Mouse (Mus musculus) ES-Bruce4 (cell line): ENCODE data around the gene Scarf2. TPM values are rescaled to one million over a fixed set of nuclear protein-coding genes. Genes with fewer than 3 reads are reported as not detected.

Experiments used
- H3K27ac ChIP-seq: 2 replicates; pipeline ENCODE4 v1.5.1; 2012; ENCODE audit warnings: low read length, inconsistent platforms; ENCODE audit not compliant: insufficient read depth
- H3K27me3 ChIP-seq: 2 replicates; pipeline ENCODE4 v1.6.1; 2012; ENCODE audit warnings: mild to moderate bottlenecking, low read length, inconsistent platforms; ENCODE audit not compliant: control insufficient read depth, poor library complexity, insufficient read depth, severe bottlenecking
- H3K36me3 ChIP-seq: 2 replicates; pipeline ENCODE4 v1.6.1; 2012; ENCODE audit warnings: inconsistent platforms, mild to moderate bottlenecking, low read length, moderate library complexity; ENCODE audit not compliant: control insufficient read depth, poor library complexity, insufficient read depth, severe bottlenecking
- H3K4me1 ChIP-seq: one replicate; pipeline ENCODE4 v1.8.1; 2011; ENCODE audit warnings: low read length; ENCODE audit not compliant: control insufficient read depth, insufficient read depth
- H3K4me3 ChIP-seq: 2 replicates; pipeline ENCODE4 v1.5.1; 2011; ENCODE audit warnings: low read depth, mild to moderate bottlenecking, low read length
- H3K9ac ChIP-seq: 2 replicates; pipeline ENCODE4 v1.6.1; 2012; ENCODE audit warnings: low read depth, mild to moderate bottlenecking, inconsistent platforms; ENCODE audit not compliant: poor library complexity, severe bottlenecking
- H3K9me3 ChIP-seq: replicated peaks from 2 replicates; pipeline ENCODE4 v1.6.1; 2012; ENCODE audit warnings: mild to moderate bottlenecking, low read length, inconsistent platforms; ENCODE audit not compliant: control insufficient read depth, poor library complexity, insufficient read depth, severe bottlenecking
- CTCF ChIP-seq: IDR thresholded peaks from one replicate; pipeline ENCODE4 v1.8.1; 2011; ENCODE audit warnings: low read depth, low read length
- EP300 ChIP-seq: IDR thresholded peaks from 2 replicates; pipeline ENCODE4 v1.6.1; 2011; ENCODE audit warnings: low read depth, low read length; ENCODE audit not compliant: insufficient read depth
- POLR2A ChIP-seq: IDR thresholded peaks from one replicate; pipeline ENCODE4 v1.8.1; 2011; ENCODE audit warnings: low read length; ENCODE audit not compliant: insufficient read depth
- polyA plus RNA-seq: library from polyadenylated mRNA; stranded (reverse); fragments of >200 nt; gene quantifications from 2 replicates; pipeline ENCODE4 v1.2.4, GENCODE M21; 2011; ENCODE audit warnings: low read depth; ENCODE audit not compliant: missing spikeins, insufficient read depth, insufficient read length

Scarf2 gene
- polyA plus RNA-seq, 1 experiment: 6.5 TPM

DNA sequence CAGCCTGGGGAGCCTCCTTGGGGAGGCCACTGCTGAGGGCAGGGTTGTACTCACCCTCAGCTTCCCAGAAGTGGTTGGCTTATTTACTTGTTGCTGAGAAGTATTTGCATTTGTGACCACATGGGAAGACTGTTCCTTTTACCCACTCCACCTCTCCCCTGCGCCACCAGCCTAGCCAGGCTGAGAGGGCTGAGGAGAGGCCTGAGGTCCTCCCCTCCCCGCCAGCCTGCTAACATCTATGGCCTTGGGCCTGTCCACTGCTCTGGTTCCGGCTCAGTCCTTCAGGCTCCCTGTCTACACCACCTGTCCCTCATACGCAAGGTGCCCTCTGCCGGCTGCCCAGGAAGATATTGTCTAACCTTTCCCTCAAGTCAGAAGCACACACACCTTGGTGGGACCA, 1.4 kb upstream of the Scarf2 start:
- no peak overlapping the region for H3K9ac ChIP-seq
- H3K27ac ChIP-seq: no peak overlapping the region
- H3K4me1 ChIP-seq: no peaks in the 10 kb centered on the region
- no peak overlapping the region for H3K4me3 ChIP-seq
- H3K36me3 ChIP-seq: no peaks in the 10 kb centered on the region; the same call in 1 of the 2 replicates
- H3K9me3 ChIP-seq: no peaks in the 10 kb centered on the region
- peaks cover 17% of the 10 kb centered on the region for H3K27me3 ChIP-seq
- TF ChIP-seq CTCF: no peak
- TF ChIP-seq POLR2A: no peak
- no peak for TF ChIP-seq EP300

DNA sequence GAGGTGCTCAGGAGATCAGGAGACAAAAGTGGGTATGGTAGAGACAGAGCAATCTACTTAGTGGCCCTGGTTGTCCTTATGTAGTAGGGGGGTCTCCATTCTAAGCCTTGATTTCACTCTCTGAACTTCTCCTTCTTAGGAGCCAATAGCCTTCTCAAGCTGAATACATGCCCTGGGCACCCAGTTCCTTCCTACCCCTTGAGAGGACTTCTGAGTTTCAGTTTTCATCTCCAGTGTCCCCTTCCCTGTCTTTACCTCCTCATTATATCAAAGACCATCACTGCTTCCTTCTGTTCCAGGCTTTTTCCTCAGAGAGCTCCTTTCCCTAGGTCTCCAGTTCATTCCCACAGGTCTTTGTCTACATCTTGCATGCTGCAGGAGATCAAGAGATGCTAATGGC, 563 bp upstream of the Scarf2 start:
- Histone ChIP-seq H3K27ac (no peak overlapping the region), H3K36me3 (no peaks in the 10 kb centered on the region), H3K9me3 (no peaks in the 10 kb centered on the region), H3K4me3 (no peak overlapping the region), H3K4me1 (no peaks in the 10 kb centered on the region), H3K27me3 (peaks cover 17% of the 10 kb centered on the region), H3K9ac (peak overlapping the region; percentile 54; the same call in 1 of the 2 replicates)
- TF ChIP-seq EP300 (no peak), POLR2A (no peak), CTCF (no peak)

DNA sequence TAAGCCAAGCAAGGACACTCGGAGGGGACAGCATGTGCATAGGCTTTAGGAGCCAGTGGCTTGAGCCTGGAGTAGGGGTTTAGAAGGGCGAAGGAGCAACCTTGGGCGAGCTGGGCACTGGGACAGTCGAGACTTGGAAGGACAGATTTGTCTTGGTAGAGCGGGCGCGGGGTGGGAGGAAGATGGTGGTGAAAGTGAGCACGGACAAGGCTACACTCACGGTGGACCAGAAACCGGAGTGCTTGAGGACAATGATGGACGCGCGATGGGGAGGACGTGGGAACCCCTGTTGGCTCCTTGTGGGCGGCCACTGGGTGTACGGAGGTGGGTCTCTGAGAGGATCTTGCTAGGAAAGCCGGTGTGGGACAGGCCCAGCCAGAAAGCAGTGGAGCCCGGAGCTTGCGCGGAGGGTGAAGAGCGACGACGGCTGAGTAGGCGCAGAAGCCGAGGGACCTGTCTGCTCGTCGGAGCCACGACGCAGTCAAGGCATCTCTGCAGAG, 780 bp downstream of the Scarf2 start:
- peaks cover 20% of the 10 kb centered on the region for H3K27me3 ChIP-seq
- no peak for TF ChIP-seq EP300
- TF ChIP-seq CTCF: no peak
- H3K4me1 ChIP-seq: no peaks in the 10 kb centered on the region
- H3K4me3 ChIP-seq: peak overlapping the region; percentile 38
- H3K27ac ChIP-seq: no peak overlapping the region
- no peaks in the 10 kb centered on the region for H3K9me3 ChIP-seq
- H3K9ac ChIP-seq: peak overlapping the region; percentile 54
- H3K36me3 ChIP-seq: no peaks in the 10 kb centered on the region

DNA sequence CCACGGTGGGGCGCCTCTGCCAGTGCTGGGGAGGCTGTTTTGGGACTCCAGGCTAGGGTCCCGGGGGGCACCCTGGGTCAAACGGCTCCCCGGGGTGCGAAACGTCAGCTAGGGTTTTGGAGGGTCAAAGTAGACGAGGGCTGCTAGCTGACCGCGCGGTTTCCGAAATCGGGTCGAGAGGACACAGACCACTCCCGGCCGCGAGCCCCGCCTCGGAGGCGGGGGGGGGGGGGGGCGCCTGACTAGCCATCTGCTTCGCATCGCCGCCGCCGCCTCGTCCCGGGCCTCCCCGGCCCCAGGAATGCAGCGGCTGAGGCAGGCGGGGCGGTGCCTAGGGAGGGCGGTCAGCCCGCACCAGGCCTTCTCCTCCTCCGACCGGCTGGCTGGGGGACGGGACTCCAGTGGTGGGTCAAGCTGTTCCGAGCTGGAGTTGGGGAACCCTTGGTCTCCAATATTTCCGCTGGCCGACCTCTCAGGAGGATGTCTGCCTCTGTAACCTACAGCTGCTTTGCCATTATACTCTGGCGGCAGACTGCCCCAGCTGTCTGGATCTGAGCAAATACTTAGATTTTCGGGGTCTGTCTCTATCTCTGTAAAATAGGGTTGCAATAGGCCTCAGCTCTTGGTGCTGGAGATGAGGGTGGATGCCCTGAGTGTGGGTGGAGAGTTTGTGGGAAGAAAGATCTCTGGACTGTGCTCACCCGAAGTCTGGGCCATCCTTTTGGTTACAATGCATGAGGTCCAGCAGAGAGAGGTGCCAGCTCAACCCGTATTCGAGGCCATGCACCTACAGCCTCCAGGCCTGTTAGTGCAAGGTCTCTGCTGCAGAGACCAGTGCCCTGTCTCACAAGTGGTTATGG, 1.5 kb downstream of the Scarf2 start:
- TF ChIP-seq POLR2A (no peak), EP300 (no peak), CTCF (no peak)
- no peaks in the 10 kb centered on the region for H3K9me3 ChIP-seq
- H3K36me3 ChIP-seq: no peaks in the 10 kb centered on the region
- peaks cover 20% of the 10 kb centered on the region for H3K27me3 ChIP-seq
- no peak overlapping the region for H3K9ac ChIP-seq
- peak overlapping the region; percentile 38 for H3K4me3 ChIP-seq
- no peak overlapping the region for H3K27ac ChIP-seq
- H3K4me1 ChIP-seq: peaks cover 2% of the 10 kb centered on the region

DNA sequence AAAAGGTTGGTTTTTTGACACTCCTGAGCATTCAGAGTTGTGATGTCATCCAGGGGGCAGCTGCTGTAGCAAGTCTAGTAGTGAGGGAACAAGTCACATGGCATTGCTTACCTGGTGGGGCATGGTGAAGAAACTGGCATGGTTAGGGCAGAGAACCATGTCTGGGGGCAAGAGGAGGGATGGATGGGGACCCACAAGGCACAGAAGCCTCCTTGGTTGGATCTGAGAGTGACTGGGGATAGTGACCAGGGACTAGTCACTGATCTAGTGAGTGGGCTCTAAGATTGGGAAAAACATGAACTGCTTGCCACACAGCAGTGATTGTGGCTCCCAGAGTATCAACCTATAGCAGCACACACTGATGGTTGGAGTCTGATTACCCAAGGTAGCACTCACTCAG, 2.5 kb downstream of the Scarf2 start:
- no peak overlapping the region for H3K4me3 ChIP-seq
- H3K9me3 ChIP-seq: no peaks in the 10 kb centered on the region
- H3K27ac ChIP-seq: no peak overlapping the region
- H3K27me3 ChIP-seq: peaks cover 20% of the 10 kb centered on the region
- H3K36me3 ChIP-seq: no peaks in the 10 kb centered on the region
- peaks cover 3% of the 10 kb centered on the region for H3K4me1 ChIP-seq
- H3K9ac ChIP-seq: no peak overlapping the region
- no peak for TF ChIP-seq CTCF
- no peak for TF ChIP-seq EP300
- no peak for TF ChIP-seq POLR2A

DNA sequence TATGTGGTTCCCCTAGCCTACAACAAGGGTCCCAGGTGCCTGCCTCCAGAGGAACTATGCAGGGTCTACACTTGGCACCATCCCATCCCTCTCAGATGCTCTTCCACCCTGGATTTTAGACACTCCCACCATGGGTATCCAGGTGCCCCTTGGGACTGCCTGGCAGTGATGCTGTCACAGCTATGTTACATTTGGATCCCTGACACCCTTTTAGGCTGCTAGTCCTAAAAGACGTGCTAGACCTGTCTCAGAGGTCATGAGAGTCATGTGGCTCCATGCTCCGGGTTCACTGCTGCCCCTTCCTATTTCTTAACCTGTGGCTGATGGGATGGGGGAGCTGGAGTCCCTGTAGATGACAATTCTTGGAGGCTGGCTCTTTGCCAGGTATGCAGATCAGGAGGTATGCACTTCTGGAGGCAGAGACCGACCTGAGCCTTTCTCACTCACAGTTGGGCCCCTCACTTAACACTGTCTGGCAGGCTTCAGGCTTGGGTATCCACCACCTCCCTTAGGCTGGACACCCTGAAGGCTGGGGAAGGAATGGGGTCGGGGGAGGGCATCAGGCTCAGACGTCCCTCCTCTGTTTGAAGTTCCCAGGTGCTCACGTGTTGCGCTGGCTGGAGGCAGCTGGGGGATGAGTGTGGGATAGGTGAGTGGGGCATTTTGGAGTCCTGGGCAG, 4.8 kb downstream of the Scarf2 start:
- Histone ChIP-seq H3K9me3 (no peaks in the 10 kb centered on the region), H3K9ac (no peak overlapping the region), H3K27ac (no peak overlapping the region), H3K4me3 (no peak overlapping the region), H3K4me1 (peaks cover 6% of the 10 kb centered on the region), H3K27me3 (peaks cover 16% of the 10 kb centered on the region), H3K36me3 (no peaks in the 10 kb centered on the region)
- no peak for TF ChIP-seq EP300
